Mouse (Mus musculus) midbrain, embryonic 11.5 days (tissue): ENCODE measurements around the gene Agap1. TPM values are rescaled to one million over a fixed set of nuclear protein-coding genes. Genes with fewer than 3 reads are reported as not detected.

ENCODE experiments used
- ATAC-seq: fragments of 200-750 bp; cut with Nextera tagmentation; 2 replicates; pipeline ENCODE4 v1.8.0; 2017; ENCODE audit warnings: moderate TSS enrichment, moderate library complexity; ENCODE audit not compliant: low FRiP score
- DNase-seq: peaks from one replicate; pipeline ENCODE4 v3.0.0; 2015; ENCODE audit warnings: low spot score; ENCODE audit errors: missing footprints
- H3K27ac ChIP-seq: fragments of 300-500 bp; sonication (generic); 2 replicates; pipeline ENCODE4 v1.5.1; 2014; ENCODE audit warnings: low read depth, low read length
- H3K27me3 ChIP-seq: fragments of 300-500 bp; sonication (generic); 2 replicates; pipeline ENCODE4 v1.6.1; 2014; ENCODE audit warnings: mild to moderate bottlenecking, low read length, moderate library complexity, mixed read lengths; ENCODE audit not compliant: control insufficient read depth, insufficient read depth
- H3K36me3 ChIP-seq: fragments of 300-500 bp; sonication (generic); 2 replicates; pipeline ENCODE4 v1.6.1; 2014; ENCODE audit warnings: mild to moderate bottlenecking, low read length, moderate library complexity, mixed read lengths; ENCODE audit not compliant: control insufficient read depth, insufficient read depth
- H3K4me1 ChIP-seq: fragments of 300-500 bp; sonication (generic); 2 replicates; pipeline ENCODE4 v1.6.1; 2014; ENCODE audit warnings: low read length; ENCODE audit not compliant: control insufficient read depth, insufficient read depth
- H3K4me2 ChIP-seq: fragments of 300-500 bp; sonication (generic); 2 replicates; pipeline ENCODE4 v1.6.1; 2014; ENCODE audit warnings: mild to moderate bottlenecking, moderate library complexity
- H3K4me3 ChIP-seq: fragments of 300-500 bp; sonication (generic); 2 replicates; pipeline ENCODE4 v1.5.1; 2014; ENCODE audit warnings: low read depth, low read length
- H3K9ac ChIP-seq: fragments of 300-500 bp; sonication (generic); 2 replicates; pipeline ENCODE4 v1.6.1; 2014; ENCODE audit warnings: low read length
- H3K9me3 ChIP-seq: fragments of 300-500 bp; sonication (generic); 2 replicates; pipeline ENCODE4 v1.6.1; 2016; ENCODE audit warnings: low read length; ENCODE audit not compliant: control insufficient read depth
- WGBS: fragments of 180-500 bp; shearing (Covaris S2); extraction: QIAGEN DNeasy Blood & Tissue Kit; methylation state at CpG from one replicate; pipeline ENCODE4 v1.1.7; 2014; 5-methylcytosine and 5-hydroxymethylcytosine counted together
- polyA plus RNA-seq: library from polyadenylated mRNA; unstranded; fragments of >200 nt; fragmentation: Nextera tagmentation; extraction: Ambion mirVana; gene quantifications from 2 replicates; pipeline ENCODE4 v1.2.1, GENCODE M21; 2014

Agap1 gene
- polyA plus RNA-seq, 1 experiment from 2014 or later, result 33.6 TPM

GRCm38 (mm10) chr1:89509763-89510340, 55.2 kb downstream of the Agap1 start:
- Histone ChIP-seq H3K4me2 (no peak overlapping the region), H3K27me3 (no peaks in the 10 kb centered on the region), H3K9me3 (no peaks in the 10 kb centered on the region), H3K9ac (no peak overlapping the region), H3K27ac (no peak overlapping the region), H3K4me1 (peaks cover 21% of the 10 kb centered on the region), H3K36me3 (no peaks in the 10 kb centered on the region), H3K4me3 (no peak overlapping the region)
- 37% methylated on average over 8 of the region's 8 CpGs for WGBS
- ATAC-seq (no peak), DNase-seq (no peak)

GRCm38 (mm10) chr1:89510731-89511130, 56.1 kb downstream of the Agap1 start:
- ATAC-seq, result no peak
- Histone ChIP-seq H3K4me2 (no peak overlapping the region), H3K36me3 (no peaks in the 10 kb centered on the region), H3K27me3 (no peaks in the 10 kb centered on the region), H3K9me3 (no peaks in the 10 kb centered on the region), H3K9ac (no peak overlapping the region), H3K4me3 (no peak overlapping the region), H3K4me1 (peaks cover 21% of the 10 kb centered on the region), H3K27ac (no peak overlapping the region)
- WGBS, result 53% methylated on average over 8 of the region's 8 CpGs
- no peak for DNase-seq

GRCm38 (mm10) chr1:89513616-89514283, 59.1 kb downstream of the Agap1 start:
- ATAC-seq (no peak), DNase-seq (no peak)
- Histone ChIP-seq H3K27me3 (no peaks in the 10 kb centered on the region; the same call in none of the 2 replicates), H3K4me3 (no peak overlapping the region), H3K27ac (no peak overlapping the region), H3K4me2 (no peak overlapping the region), H3K36me3 (no peaks in the 10 kb centered on the region), H3K4me1 (peaks cover 42% of the 10 kb centered on the region), H3K9ac (no peak overlapping the region), H3K9me3 (no peaks in the 10 kb centered on the region)
- WGBS, result 81% methylated on average over 8 of the region's 8 CpGs

- 66% methylated on average over 11 of the region's 11 CpGs for whole genome bisulfite sequencing
- Histone ChIP-seq H3K4me1 (peaks cover 50% of the 10 kb centered on the region), H3K4me2 (no peak overlapping the region), H3K27me3 (no peaks in the 10 kb centered on the region; the same call in none of the 2 replicates), H3K4me3 (no peak overlapping the region), H3K9ac (no peak overlapping the region), H3K36me3 (no peaks in the 10 kb centered on the region), H3K27ac (no peak overlapping the region), H3K9me3 (no peaks in the 10 kb centered on the region)
- DNase-seq (no peak), ATAC-seq (no peak)
Measured at GRCm38 (mm10) chr1:89515808-89516560, 61.4 kb downstream of the Agap1 start.

- Histone ChIP-seq H3K27me3 (peaks cover 2% of the 10 kb centered on the region), H3K4me2 (peak overlapping the region; percentile 18; the same call in 1 of the 2 replicates), H3K4me1 (peaks cover 54% of the 10 kb centered on the region)
Measured at GRCm38 (mm10) chr1:89517817-89518216, 63.2 kb downstream of the Agap1 start.

GRCm38 (mm10) chr1:89519914-89520643, 65.5 kb downstream of the Agap1 start:
- Histone ChIP-seq H3K36me3 (no peaks in the 10 kb centered on the region), H3K4me2 (no peak overlapping the region), H3K4me1 (peaks cover 64% of the 10 kb centered on the region), H3K4me3 (no peak overlapping the region), H3K27ac (no peak overlapping the region), H3K9ac (no peak overlapping the region), H3K9me3 (no peaks in the 10 kb centered on the region), H3K27me3 (peaks cover 2% of the 10 kb centered on the region)
- DNase-seq (no peak), ATAC-seq (no peak; the same call in 1 of the 2 replicates)
- 21% methylated on average over 17 of the region's 17 CpGs for WGBS

More at GRCm38 (mm10) chr1:89517817-89518216, 63.2 kb downstream of the Agap1 start:
- H3K9me3 ChIP-seq, result no peaks in the 10 kb centered on the region
- ATAC-seq (peak; percentile 66), DNase-seq (no peak)
- H3K9ac ChIP-seq, result peak overlapping the region; percentile 20; the same call in 1 of the 2 replicates
- no peaks in the 10 kb centered on the region for H3K36me3 ChIP-seq
- whole genome bisulfite sequencing, result 6% methylated on average over 5 of the region's 5 CpGs
- no peak overlapping the region for H3K4me3 ChIP-seq
- H3K27ac ChIP-seq, result peak overlapping the region; percentile 22; the same call in 1 of the 2 replicates

- Histone ChIP-seq H3K9ac (no peak overlapping the region), H3K27me3 (peaks cover 2% of the 10 kb centered on the region), H3K36me3 (no peaks in the 10 kb centered on the region), H3K9me3 (no peaks in the 10 kb centered on the region), H3K4me2 (no peak overlapping the region), H3K4me3 (no peak overlapping the region), H3K27ac (no peak overlapping the region), H3K4me1 (peaks cover 61% of the 10 kb centered on the region)
- DNase-seq (no peak), ATAC-seq (no peak)
- WGBS, result 62% methylated on average over 11 of the region's 11 CpGs
Measured at GRCm38 (mm10) chr1:89521406-89521805, 66.8 kb downstream of the Agap1 start.

- 54% methylated on average over 17 of the region's 17 CpGs for WGBS
- H3K9ac ChIP-seq, result no peak overlapping the region
- peaks cover 56% of the 10 kb centered on the region for H3K4me1 ChIP-seq
- H3K27ac ChIP-seq, result no peak overlapping the region
- H3K4me3 ChIP-seq, result no peak overlapping the region
- H3K27me3 ChIP-seq, result peaks cover 2% of the 10 kb centered on the region; the same call in 1 of the 2 replicates
- no peaks in the 10 kb centered on the region for H3K9me3 ChIP-seq
- DNase-seq (no peak), ATAC-seq (no peak)
- H3K36me3 ChIP-seq, result no peaks in the 10 kb centered on the region
- H3K4me2 ChIP-seq, result no peak overlapping the region
Measured at GRCm38 (mm10) chr1:89521935-89522535, 67.4 kb downstream of the Agap1 start.
